Mouse (Mus musculus): ENCODE data around the gene Prdm16. TPM values are rescaled to one million over a fixed set of nuclear protein-coding genes. Genes with fewer than 3 reads are reported as not detected.

Prdm16 gene
- polyA plus RNA-seq, 1 experiment from 2014 or later: 23.2 TPM

DNA sequence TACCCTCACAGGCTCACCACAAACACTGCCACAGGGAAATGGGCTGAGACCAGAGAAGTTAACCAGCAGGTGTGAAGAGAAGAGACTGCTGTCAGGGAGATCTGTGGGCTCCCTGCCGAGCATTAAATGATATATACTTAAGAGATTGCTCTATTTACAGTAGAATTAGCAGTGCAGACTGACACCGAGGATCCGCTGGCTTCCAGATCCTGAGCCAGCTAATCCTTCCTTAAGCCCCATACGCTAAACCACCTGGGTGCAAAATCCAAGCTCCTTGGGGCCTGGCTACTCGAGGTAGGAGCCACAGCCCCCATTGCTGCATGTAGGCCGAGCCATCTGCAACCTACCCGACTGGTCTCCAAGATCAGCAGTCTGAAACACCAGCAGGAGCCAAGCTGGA, 38.3 kb downstream of the Prdm16 start:
- Histone ChIP-seq H3K27ac (ENCODE audit: low read length) (no peak overlapping the region), H3K27me3 (ENCODE audit: control insufficient read depth, insufficient read depth, low read length) (no peaks in the 10 kb centered on the region), H3K4me2 (ENCODE audit: low read depth, low read length) (no peak overlapping the region), H3K4me1 (ENCODE audit: control insufficient read depth, insufficient read depth, low read length) (peaks cover 25% of the 10 kb centered on the region), H3K36me3 (ENCODE audit: control insufficient read depth, insufficient read depth, low read length) (no peaks in the 10 kb centered on the region), H3K4me3 (replicated peaks; ENCODE audit: low read length) (no peak overlapping the region), H3K9ac (ENCODE audit: low read length) (no peak overlapping the region), H3K9me3 (replicated peaks; ENCODE audit: control insufficient read depth, low read length) (no peaks in the 10 kb centered on the region)
- ATAC-seq (ENCODE audit: insufficient read depth, low FRiP score): no peak
- WGBS: 34% methylated on average over 7 of the region's 7 CpGs

DNA sequence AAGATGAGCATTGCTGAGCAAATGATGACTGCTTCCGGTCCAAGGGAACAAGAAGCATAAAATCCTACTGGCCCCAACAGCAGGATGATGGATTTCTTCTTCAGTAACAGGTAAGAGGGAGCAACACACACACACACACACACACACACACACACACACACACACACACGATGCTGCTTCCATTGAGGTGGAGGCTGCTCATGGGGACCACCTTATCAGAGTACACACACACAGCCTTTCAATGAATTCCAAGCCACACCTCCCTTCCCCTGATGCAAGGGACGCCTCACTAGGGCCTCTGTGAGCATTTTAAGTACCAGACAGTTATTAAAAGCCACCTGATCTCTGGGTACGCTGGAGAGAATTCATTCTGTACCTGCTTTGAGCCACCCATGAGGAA, 39.9 kb downstream of the Prdm16 start:
- H3K4me2 ChIP-seq (ENCODE audit: low read depth, low read length): no peak overlapping the region
- H3K36me3 ChIP-seq (ENCODE audit: control insufficient read depth, insufficient read depth, low read length): no peaks in the 10 kb centered on the region
- no peak for ATAC-seq (ENCODE audit: insufficient read depth, low FRiP score)
- no peaks in the 10 kb centered on the region for H3K9me3 ChIP-seq (replicated peaks; ENCODE audit: control insufficient read depth, low read length)
- no peak overlapping the region for H3K4me3 ChIP-seq (replicated peaks; ENCODE audit: low read length)
- H3K9ac ChIP-seq (ENCODE audit: low read length): no peak overlapping the region
- 52% methylated on average over 4 of the region's 4 CpGs for WGBS
- peaks cover 30% of the 10 kb centered on the region for H3K4me1 ChIP-seq (ENCODE audit: control insufficient read depth, insufficient read depth, low read length)
- H3K27ac ChIP-seq (ENCODE audit: low read length): no peak overlapping the region
- no peaks in the 10 kb centered on the region for H3K27me3 ChIP-seq (ENCODE audit: control insufficient read depth, insufficient read depth, low read length)

DNA sequence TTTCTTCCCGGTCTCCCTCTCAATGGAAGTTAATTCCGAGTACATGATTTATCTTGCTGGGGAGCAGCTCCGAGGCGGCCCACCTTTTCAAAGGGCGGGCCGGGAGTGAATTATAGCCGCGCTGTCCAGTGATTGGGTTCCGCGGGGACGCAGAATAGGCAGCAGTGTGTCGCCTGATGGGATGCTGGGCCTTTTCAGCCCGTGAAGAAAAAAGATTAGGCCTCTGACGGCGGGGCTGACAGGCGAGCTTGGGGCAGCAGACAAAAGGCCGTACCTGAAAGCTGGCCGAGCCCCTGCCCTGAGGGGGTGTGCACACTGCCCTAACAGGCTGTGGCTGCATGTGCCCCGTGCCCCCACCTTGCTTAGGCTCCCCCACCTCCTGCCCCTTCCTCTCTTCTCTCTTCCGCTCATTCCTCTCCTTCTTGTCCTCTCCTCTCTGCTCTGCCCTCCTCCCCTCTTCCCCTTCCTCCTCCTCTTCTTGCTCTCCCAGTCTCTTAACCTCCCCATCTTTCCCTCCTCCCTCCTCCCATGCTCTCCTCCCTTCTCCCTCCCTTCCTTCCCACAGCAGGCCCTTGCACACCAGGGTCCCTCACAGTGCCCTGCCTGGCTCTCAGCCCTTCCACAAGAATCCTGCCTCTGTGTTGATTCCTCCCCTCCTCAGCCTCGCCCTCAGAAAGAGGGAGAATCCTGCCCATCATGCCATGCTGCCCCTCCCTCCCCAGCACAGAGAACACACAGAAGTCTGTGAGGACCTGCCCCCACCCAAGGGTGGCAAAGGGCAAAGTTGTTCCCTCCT, 41.7 kb downstream of the Prdm16 start:
- Histone ChIP-seq H3K36me3 (ENCODE audit: control insufficient read depth, insufficient read depth, low read length) (no peaks in the 10 kb centered on the region), H3K9me3 (replicated peaks; ENCODE audit: control insufficient read depth, low read length) (no peaks in the 10 kb centered on the region), H3K27me3 (ENCODE audit: control insufficient read depth, insufficient read depth, low read length) (no peaks in the 10 kb centered on the region), H3K9ac (ENCODE audit: low read length) (peak overlapping the region; percentile 21), H3K4me1 (ENCODE audit: control insufficient read depth, insufficient read depth, low read length) (peaks cover 32% of the 10 kb centered on the region), H3K4me3 (replicated peaks; ENCODE audit: low read length) (no peak overlapping the region), H3K4me2 (ENCODE audit: low read depth, low read length) (no peak overlapping the region), H3K27ac (ENCODE audit: low read length) (peak overlapping the region; percentile 60)
- 18% methylated on average over 21 of the region's 21 CpGs for WGBS
- no peak for ATAC-seq (ENCODE audit: insufficient read depth, low FRiP score)

GRCm38 (mm10) chr4:154594116-154594760, 42.4 kb downstream of the Prdm16 start:
- Histone ChIP-seq H3K4me1 (ENCODE audit: control insufficient read depth, insufficient read depth, low read length) (peaks cover 25% of the 10 kb centered on the region; the same call in 1 of the 2 replicates), H3K27ac (ENCODE audit: low read length) (peak overlapping the region; percentile 60; the same call in 1 of the 2 replicates), H3K4me2 (ENCODE audit: low read depth, low read length) (no peak overlapping the region), H3K9ac (ENCODE audit: low read length) (peak overlapping the region; percentile 21; the same call in 1 of the 2 replicates), H3K36me3 (ENCODE audit: control insufficient read depth, insufficient read depth, low read length) (no peaks in the 10 kb centered on the region), H3K9me3 (replicated peaks; ENCODE audit: control insufficient read depth, low read length) (no peaks in the 10 kb centered on the region), H3K4me3 (replicated peaks; ENCODE audit: low read length) (no peak overlapping the region), H3K27me3 (ENCODE audit: control insufficient read depth, insufficient read depth, low read length) (no peaks in the 10 kb centered on the region)
- no peak for ATAC-seq (ENCODE audit: insufficient read depth, low FRiP score)
- WGBS: 39% methylated on average over 17 of the region's 17 CpGs

- Histone ChIP-seq H3K27me3 (ENCODE audit: control insufficient read depth, insufficient read depth, low read length) (no peaks in the 10 kb centered on the region), H3K9ac (ENCODE audit: low read length) (0 out of 2 replicates have a peak overlapping the region, but pooled peaks have one; percentile 31), H3K4me2 (ENCODE audit: low read depth, low read length) (peak overlapping the region; percentile 14; the same call in 1 of the 2 replicates), H3K36me3 (ENCODE audit: control insufficient read depth, insufficient read depth, low read length) (no peaks in the 10 kb centered on the region), H3K4me1 (ENCODE audit: control insufficient read depth, insufficient read depth, low read length) (peaks cover 29% of the 10 kb centered on the region; the same call in 1 of the 2 replicates), H3K9me3 (replicated peaks; ENCODE audit: control insufficient read depth, low read length) (no peaks in the 10 kb centered on the region), H3K27ac (ENCODE audit: low read length) (peak overlapping the region; percentile 88), H3K4me3 (replicated peaks; ENCODE audit: low read length) (no peak overlapping the region)
- ATAC-seq (ENCODE audit: insufficient read depth, low FRiP score): peak; percentile 85
- 40% methylated on average over 13 of the region's 13 CpGs for WGBS
Measured at GRCm38 (mm10) chr4:154592562-154592961, 44.1 kb downstream of the Prdm16 start.

- Histone ChIP-seq H3K36me3 (ENCODE audit: control insufficient read depth, insufficient read depth, low read length) (no peaks in the 10 kb centered on the region), H3K9me3 (replicated peaks; ENCODE audit: control insufficient read depth, low read length) (no peaks in the 10 kb centered on the region), H3K27me3 (ENCODE audit: control insufficient read depth, insufficient read depth, low read length) (no peaks in the 10 kb centered on the region), H3K4me3 (replicated peaks; ENCODE audit: low read length) (no peak overlapping the region), H3K4me1 (ENCODE audit: control insufficient read depth, insufficient read depth, low read length) (peaks cover 38% of the 10 kb centered on the region), H3K4me2 (ENCODE audit: low read depth, low read length) (no peak overlapping the region), H3K9ac (ENCODE audit: low read length) (no peak overlapping the region), H3K27ac (ENCODE audit: low read length) (no peak overlapping the region)
- no peak for ATAC-seq (ENCODE audit: insufficient read depth, low FRiP score)
- 72% methylated on average over 10 of the region's 11 CpGs for WGBS
Measured at GRCm38 (mm10) chr4:154590910-154591309, 45.8 kb downstream of the Prdm16 start.

- Histone ChIP-seq H3K27me3 (ENCODE audit: control insufficient read depth, insufficient read depth, low read length) (no peaks in the 10 kb centered on the region), H3K9ac (ENCODE audit: low read length) (no peak overlapping the region), H3K4me3 (replicated peaks; ENCODE audit: low read length) (no peak overlapping the region), H3K36me3 (ENCODE audit: control insufficient read depth, insufficient read depth, low read length) (no peaks in the 10 kb centered on the region), H3K4me1 (ENCODE audit: control insufficient read depth, insufficient read depth, low read length) (peaks cover 33% of the 10 kb centered on the region), H3K9me3 (replicated peaks; ENCODE audit: control insufficient read depth, low read length) (no peaks in the 10 kb centered on the region), H3K27ac (ENCODE audit: low read length) (peak overlapping the region; percentile 78), H3K4me2 (ENCODE audit: low read depth, low read length) (no peak overlapping the region)
- WGBS: 67% methylated on average over 11 of the region's 11 CpGs
- ATAC-seq (ENCODE audit: insufficient read depth, low FRiP score): peak; percentile 62; the same call in 1 of the 2 replicates
Measured at GRCm38 (mm10) chr4:154586334-154586733, 50.3 kb downstream of the Prdm16 start.

GRCm38 (mm10) chr4:154585779-154586178, 50.9 kb downstream of the Prdm16 start:
- Histone ChIP-seq H3K4me1 (ENCODE audit: control insufficient read depth, insufficient read depth, low read length) (peaks cover 36% of the 10 kb centered on the region), H3K4me3 (replicated peaks; ENCODE audit: low read length) (no peak overlapping the region), H3K9me3 (replicated peaks; ENCODE audit: control insufficient read depth, low read length) (no peaks in the 10 kb centered on the region), H3K27me3 (ENCODE audit: control insufficient read depth, insufficient read depth, low read length) (no peaks in the 10 kb centered on the region), H3K4me2 (ENCODE audit: low read depth, low read length) (no peak overlapping the region), H3K36me3 (ENCODE audit: control insufficient read depth, insufficient read depth, low read length) (no peaks in the 10 kb centered on the region), H3K9ac (ENCODE audit: low read length) (no peak overlapping the region), H3K27ac (ENCODE audit: low read length) (peak overlapping the region; percentile 78)
- 45% methylated on average over 14 of the region's 14 CpGs for whole genome bisulfite sequencing
- no peak for ATAC-seq (ENCODE audit: insufficient read depth, low FRiP score)

DNA sequence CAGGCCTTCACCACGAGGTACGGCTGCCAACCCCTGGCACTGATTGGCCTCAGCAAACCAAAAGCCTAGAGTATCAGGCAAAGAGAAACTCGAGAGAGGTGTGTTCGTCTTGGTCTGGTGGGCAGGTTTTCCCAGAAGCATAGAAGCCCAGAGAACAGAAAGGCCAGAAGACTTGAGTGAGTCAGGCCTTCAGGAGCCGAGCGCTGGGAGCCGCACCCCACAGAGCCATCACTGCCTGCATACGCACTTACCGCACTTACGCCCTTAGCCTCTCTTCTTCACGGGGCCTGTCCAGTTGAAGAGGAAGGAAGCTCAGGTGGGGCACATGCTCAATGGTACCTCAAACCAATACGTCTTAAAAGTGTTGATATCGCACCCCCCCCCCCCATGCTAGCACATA, 53.0 kb downstream of the Prdm16 start:
- H3K4me2 ChIP-seq (ENCODE audit: low read depth, low read length): no peak overlapping the region
- no peak overlapping the region for H3K4me3 ChIP-seq (replicated peaks; ENCODE audit: low read length)
- ATAC-seq (ENCODE audit: insufficient read depth, low FRiP score): no peak
- peaks cover 31% of the 10 kb centered on the region for H3K4me1 ChIP-seq (ENCODE audit: control insufficient read depth, insufficient read depth, low read length)
- no peaks in the 10 kb centered on the region for H3K9me3 ChIP-seq (replicated peaks; ENCODE audit: control insufficient read depth, low read length)
- H3K27me3 ChIP-seq (ENCODE audit: control insufficient read depth, insufficient read depth, low read length): no peaks in the 10 kb centered on the region
- H3K9ac ChIP-seq (ENCODE audit: low read length): no peak overlapping the region
- H3K36me3 ChIP-seq (ENCODE audit: control insufficient read depth, insufficient read depth, low read length): no peaks in the 10 kb centered on the region
- H3K27ac ChIP-seq (ENCODE audit: low read length): no peak overlapping the region
- 81% methylated on average over 13 of the region's 13 CpGs for WGBS
